ENCODE assay signal across 20 mouse cellular contexts in genomic region chr5:45496042-45496441, GRCm38 (mm10). TPM values are rescaled to one million over a fixed set of nuclear protein-coding genes. Genes with fewer than 3 reads are reported as not detected.
"Had no signal": no experiment of that assay in that cellular context is flagged by ENCODE, and none has a peak within 500 bp of the region (broad histone marks: within the 10 kb centered on the region; RNA-seq: fewer than 3 reads in every experiment).

No protein-coding gene starts in this region.

- H3K27me3 ChIP-seq: limb, embryonic 13.5 days; midbrain, embryonic 12.5 days; neural tube, embryonic 15.5 days had no signal

- H3K4me3 ChIP-seq: limb, embryonic 13.5 days; liver, embryonic 15.5 days; midbrain, embryonic 12.5 days; neural tube, embryonic 15.5 days had no signal

- H3K9me3 ChIP-seq: limb, embryonic 13.5 days; liver, embryonic 15.5 days; midbrain, embryonic 12.5 days; neural tube, embryonic 15.5 days had no signal

- DNase-seq: kidney, postnatal 25 days; layer of hippocampus, adult 9-11 months; left cerebral cortex, postnatal 4 days; lung, embryonic 14.5 days; lung, postnatal 14 days; right cerebral cortex, adult 18-20 months; right cerebral cortex, postnatal 25 days; thymus, postnatal 4 days had no signal

- H3K9ac ChIP-seq: liver, embryonic 15.5 days; lung, embryonic 14.5 days; midbrain, embryonic 12.5 days; neural tube, embryonic 15.5 days had no signal

- ATAC-seq: midbrain, embryonic 16.5 days had no signal

- H3K4me2 ChIP-seq: liver, embryonic 11.5 days; liver, embryonic 15.5 days; midbrain, embryonic 12.5 days; neural tube, embryonic 15.5 days had no signal

- H3K27ac ChIP-seq: limb, embryonic 13.5 days; liver, embryonic 15.5 days; midbrain, embryonic 12.5 days; neural tube, embryonic 15.5 days had no signal

RNA-seq across cellular contexts. Expression of gene Clrn2, which starts 42.5 kb away (rescaled TPM):
- total RNA-seq: left cerebral cortex, postnatal 4 days; megakaryocyte-erythroid progenitor cell, adult 5-6 weeks had no signal
- polyA plus RNA-seq: intestine, embryonic 14.5 days; kidney, embryonic 16.5 days; limb, embryonic 13.5 days; liver, embryonic 11.5 days; liver, embryonic 15.5 days; lung, embryonic 14.5 days; neural tube, embryonic 11.5 days; neural tube, embryonic 15.5 days; small intestine, adult 2 months; stomach, embryonic 16.5 days had no signal
